Mouse (Mus musculus): ENCODE data around the gene Ank.

DNA sequence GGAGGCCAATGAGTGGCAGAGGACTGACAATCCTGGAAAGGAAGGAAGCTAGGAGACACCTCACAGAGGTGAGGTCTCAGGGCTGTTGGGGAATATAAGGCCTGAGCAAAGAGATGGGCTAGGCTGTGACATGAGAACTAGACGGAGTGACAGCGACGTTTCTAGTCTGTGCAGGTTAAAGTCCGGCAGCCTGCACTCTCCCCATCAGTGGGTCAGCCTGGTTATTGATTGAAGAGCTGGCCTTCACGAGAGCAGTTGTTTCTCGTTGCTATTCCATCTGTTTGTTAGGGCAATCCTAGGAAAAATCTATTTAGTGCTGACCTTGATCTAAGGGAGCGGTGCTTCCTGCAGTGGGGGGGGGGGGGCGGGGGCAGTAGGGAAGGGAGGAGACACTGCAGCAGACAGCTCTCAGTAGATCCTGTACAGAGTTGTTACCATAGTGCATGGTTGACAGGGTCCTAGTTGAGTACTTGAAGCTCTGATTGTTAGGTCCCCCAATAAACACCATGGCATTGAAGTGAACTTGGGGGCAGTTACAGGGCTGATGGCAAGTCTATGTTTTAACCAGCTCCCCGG, 21.6 kb upstream of the Ank start:
- TF ChIP-seq POLR2A (IDR thresholded peaks at IDR 0.05; ENCODE audit: borderline replicate concordance, insufficient read depth, low read length) (no peak), CTCF (IDR thresholded peaks at IDR 0.05; ENCODE audit: borderline replicate concordance, insufficient read depth, low read depth, low read length) (no peak)
